Mouse (Mus musculus) testis, adult 2 months (tissue): Measurements from ENCODE around the gene Haghl.

Experiments
- CTCF ChIP-seq: fragments of 200-500 bp; IDR thresholded peaks from 2 replicates; pipeline ENCODE4 v1.5.1; 2012; ENCODE audit warnings: low read depth, mild to moderate bottlenecking, inconsistent platforms, low read length, moderate library complexity; ENCODE audit not compliant: control insufficient read depth, insufficient read depth, insufficient replicate concordance
- POLR2A ChIP-seq: fragments of 200-500 bp; IDR thresholded peaks from 2 replicates; pipeline ENCODE4 v1.6.1; 2012; ENCODE audit warnings: low read depth, mild to moderate bottlenecking, inconsistent platforms, low read length, moderate library complexity; ENCODE audit not compliant: control insufficient read depth

- no peak for TF ChIP-seq CTCF
- no peak for TF ChIP-seq POLR2A
Observed at GRCm38 (mm10) chr17:25775318-25776062, 10.0 kb downstream of the Haghl start.
